Mouse (Mus musculus): Measurements from ENCODE around the gene Pcdh15.

The Pcdh15 gene

GRCm38 (mm10) chr10:74304120-74304519 lies 1205.0 kb downstream of the Pcdh15 start:
- DNase-seq (ENCODE audit: extremely low spot score), result no peak

- DNase-seq (ENCODE audit: extremely low spot score), result no peak
Observed at GRCm38 (mm10) chr10:74305439-74306158, 1206.5 kb downstream of the Pcdh15 start.

GRCm38 (mm10) chr10:74307035-74307434 lies 1207.9 kb downstream of the Pcdh15 start:
- no peak for DNase-seq (ENCODE audit: extremely low spot score)

- no peak for DNase-seq (ENCODE audit: extremely low spot score)
Observed at GRCm38 (mm10) chr10:74316091-74316490, 1216.9 kb downstream of the Pcdh15 start.

GRCm38 (mm10) chr10:74335412-74335811 lies 1236.3 kb downstream of the Pcdh15 start:
- no peak for DNase-seq (ENCODE audit: extremely low spot score)

- no peak for DNase-seq (ENCODE audit: extremely low spot score)
Observed at GRCm38 (mm10) chr10:74339247-74340160, 1240.4 kb downstream of the Pcdh15 start.

GRCm38 (mm10) chr10:74359526-74359925 lies 1260.4 kb downstream of the Pcdh15 start:
- no peak for DNase-seq (ENCODE audit: extremely low spot score)

- DNase-seq (ENCODE audit: extremely low spot score), result no peak
Observed at GRCm38 (mm10) chr10:74378697-74379096, 1279.6 kb downstream of the Pcdh15 start.

- DNase-seq (ENCODE audit: extremely low spot score), result no peak
Observed at GRCm38 (mm10) chr10:74379276-74380134, 1280.4 kb downstream of the Pcdh15 start.

- no peak for DNase-seq (ENCODE audit: extremely low spot score)
Observed at GRCm38 (mm10) chr10:74387538-74388499, 1288.7 kb downstream of the Pcdh15 start.

- DNase-seq (ENCODE audit: extremely low spot score), result no peak
Observed at GRCm38 (mm10) chr10:74403111-74403510, 1304.0 kb downstream of the Pcdh15 start.

GRCm38 (mm10) chr10:74414021-74414420 lies 1314.9 kb downstream of the Pcdh15 start:
- DNase-seq (ENCODE audit: extremely low spot score), result no peak

GRCm38 (mm10) chr10:74414945-74415344 lies 1315.8 kb downstream of the Pcdh15 start:
- DNase-seq (ENCODE audit: extremely low spot score), result no peak

- DNase-seq (ENCODE audit: extremely low spot score), result no peak
Observed at GRCm38 (mm10) chr10:74415359-74415758, 1316.2 kb downstream of the Pcdh15 start.

GRCm38 (mm10) chr10:74415949-74416348 lies 1316.8 kb downstream of the Pcdh15 start:
- no peak for DNase-seq (ENCODE audit: extremely low spot score)

GRCm38 (mm10) chr10:74450069-74450468 lies 1350.9 kb downstream of the Pcdh15 start:
- DNase-seq (ENCODE audit: extremely low spot score), result no peak

- DNase-seq (ENCODE audit: extremely low spot score), result peak; percentile 5
Observed at GRCm38 (mm10) chr10:74463972-74464371, 1364.8 kb downstream of the Pcdh15 start.

- DNase-seq (ENCODE audit: extremely low spot score), result no peak
Observed at GRCm38 (mm10) chr10:74480779-74481178, 1381.6 kb downstream of the Pcdh15 start.

GRCm38 (mm10) chr10:74512315-74512714 lies 1413.2 kb downstream of the Pcdh15 start:
- no peak for DNase-seq (ENCODE audit: extremely low spot score)

- DNase-seq (ENCODE audit: extremely low spot score), result no peak
Observed at GRCm38 (mm10) chr10:74513743-74514142, 1414.6 kb downstream of the Pcdh15 start.

GRCm38 (mm10) chr10:74538371-74538770 lies 1439.2 kb downstream of the Pcdh15 start:
- DNase-seq (ENCODE audit: extremely low spot score), result no peak
